Mouse (Mus musculus): ENCODE data around the gene Snrpf. TPM values are rescaled to one million over a fixed set of nuclear protein-coding genes. Genes with fewer than 3 reads are reported as not detected.

Snrpf gene
- polyA plus RNA-seq (2015; fragmentation: Nextera tagmentation; extraction: Ambion mirVana): 41.3 and 53.2 TPM in 2 replicates

- Histone ChIP-seq H3K4me1 (ENCODE audit: control insufficient read depth, low read depth, low read length) (peaks cover 19% of the 10 kb centered on the region), H3K27ac (ENCODE audit: low read length) (peak within 1 kb of the TSS; percentile 47; the same call in 1 of the 2 replicates), H3K9me3 (replicated peaks; ENCODE audit: control insufficient read depth, low read length) (no peaks in the 10 kb centered on the region), H3K9ac (ENCODE audit: low read depth, low read length) (peak within 1 kb of the TSS; percentile 79), H3K27me3 (ENCODE audit: control insufficient read depth, insufficient read depth, low read depth, low read length) (no peaks in the 10 kb centered on the region), H3K4me2 (ENCODE audit: low read depth, low read length) (peak within 1 kb of the TSS; percentile 93), H3K4me3 (ENCODE audit: low read depth, low read length) (peak within 1 kb of the TSS; percentile 87), H3K36me3 (ENCODE audit: control insufficient read depth, insufficient read depth) (peaks cover 6% of the 10 kb centered on the region)
- WGBS (ENCODE audit: insufficient replicate concordance): under 1% methylated on average over 63 of the region's 63 CpGs
- ATAC-seq (ENCODE audit: low read depth): peak; percentile 91
Observed at GRCm38 (mm10) chr10:93589281-93589848, at the start of gene Snrpf. Snrpf (minus strand) TSS chr10:93589706.

DNA sequence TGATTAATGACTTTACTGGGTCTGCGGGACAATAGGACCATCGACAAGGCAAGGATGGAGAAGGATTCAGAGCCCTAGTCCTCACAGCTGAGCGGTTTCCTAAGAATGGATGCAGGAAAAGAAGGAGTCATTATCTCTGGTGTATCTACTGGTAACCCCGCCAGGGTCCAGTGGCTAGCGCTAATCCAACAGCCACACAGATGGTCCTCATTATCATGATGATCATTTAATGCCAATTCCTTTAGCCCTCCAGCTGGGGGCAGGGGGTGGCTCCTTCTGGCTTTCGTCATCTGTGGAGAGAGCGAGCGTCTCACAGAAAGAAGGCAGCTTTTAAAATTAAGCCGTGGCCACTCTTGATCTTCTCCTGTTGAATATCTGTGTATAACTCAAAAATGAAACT lies 46.4 kb upstream of the Snrpf start:
- Histone ChIP-seq H3K4me2 (ENCODE audit: low read depth, low read length) (no peak overlapping the region), H3K9ac (ENCODE audit: low read depth, low read length) (no peak overlapping the region), H3K27me3 (ENCODE audit: control insufficient read depth, insufficient read depth, low read depth, low read length) (peaks cover 26% of the 10 kb centered on the region), H3K9me3 (replicated peaks; ENCODE audit: control insufficient read depth, low read length) (no peaks in the 10 kb centered on the region), H3K36me3 (ENCODE audit: control insufficient read depth, insufficient read depth) (no peaks in the 10 kb centered on the region), H3K4me1 (ENCODE audit: control insufficient read depth, low read depth, low read length) (peaks cover 2% of the 10 kb centered on the region; the same call in 1 of the 2 replicates), H3K4me3 (ENCODE audit: low read depth, low read length) (no peak overlapping the region), H3K27ac (ENCODE audit: low read length) (no peak overlapping the region)
- ATAC-seq (ENCODE audit: low read depth): no peak
- 60% methylated on average over 9 of the region's 9 CpGs for WGBS (ENCODE audit: insufficient replicate concordance)

DNA sequence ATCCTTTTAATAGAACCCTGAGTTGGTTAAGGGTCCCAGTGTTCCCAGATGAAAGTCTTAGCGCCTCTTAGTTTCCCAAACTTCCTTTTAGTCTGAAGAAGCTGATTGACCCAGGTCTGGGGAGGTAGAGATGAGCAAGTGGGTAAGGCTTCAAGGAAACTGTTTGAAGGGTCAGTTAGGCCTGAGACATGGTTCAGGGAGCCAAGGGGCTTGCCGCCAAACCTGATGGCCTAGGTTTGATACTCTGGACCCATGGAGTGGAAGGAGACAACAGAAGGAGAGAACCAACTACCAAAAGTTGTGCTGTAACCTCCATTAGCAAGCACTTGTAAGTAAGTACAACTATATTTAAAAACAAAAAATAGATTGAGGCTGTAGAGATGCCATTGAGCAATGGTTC lies 44.5 kb upstream of the Snrpf start:
- no peak overlapping the region for H3K9ac ChIP-seq (ENCODE audit: low read depth, low read length)
- no peak overlapping the region for H3K4me3 ChIP-seq (ENCODE audit: low read depth, low read length)
- peaks cover 6% of the 10 kb centered on the region for H3K27me3 ChIP-seq (ENCODE audit: control insufficient read depth, insufficient read depth, low read depth, low read length)
- H3K4me1 ChIP-seq (ENCODE audit: control insufficient read depth, low read depth, low read length): no peaks in the 10 kb centered on the region
- ATAC-seq (ENCODE audit: low read depth): no peak
- 83% methylated on average over 2 of the region's 2 CpGs for WGBS (ENCODE audit: insufficient replicate concordance)
- H3K27ac ChIP-seq (ENCODE audit: low read length): no peak overlapping the region
- no peak overlapping the region for H3K4me2 ChIP-seq (ENCODE audit: low read depth, low read length)
- no peaks in the 10 kb centered on the region for H3K9me3 ChIP-seq (replicated peaks; ENCODE audit: control insufficient read depth, low read length)
- no peaks in the 10 kb centered on the region for H3K36me3 ChIP-seq (ENCODE audit: control insufficient read depth, insufficient read depth)

- Histone ChIP-seq H3K4me1 (ENCODE audit: control insufficient read depth, low read depth, low read length) (no peaks in the 10 kb centered on the region), H3K27ac (ENCODE audit: low read length) (no peak overlapping the region), H3K36me3 (ENCODE audit: control insufficient read depth, insufficient read depth) (no peaks in the 10 kb centered on the region), H3K9me3 (replicated peaks; ENCODE audit: control insufficient read depth, low read length) (no peaks in the 10 kb centered on the region), H3K9ac (ENCODE audit: low read depth, low read length) (no peak overlapping the region), H3K27me3 (ENCODE audit: control insufficient read depth, insufficient read depth, low read depth, low read length) (peaks cover 2% of the 10 kb centered on the region), H3K4me3 (ENCODE audit: low read depth, low read length) (no peak overlapping the region), H3K4me2 (ENCODE audit: low read depth, low read length) (no peak overlapping the region)
- no peak for ATAC-seq (ENCODE audit: low read depth)
- 62% methylated on average over 5 of the region's 5 CpGs for WGBS (ENCODE audit: insufficient replicate concordance)
Observed at GRCm38 (mm10) chr10:93633563-93633962, 44.1 kb upstream of the Snrpf start.

DNA sequence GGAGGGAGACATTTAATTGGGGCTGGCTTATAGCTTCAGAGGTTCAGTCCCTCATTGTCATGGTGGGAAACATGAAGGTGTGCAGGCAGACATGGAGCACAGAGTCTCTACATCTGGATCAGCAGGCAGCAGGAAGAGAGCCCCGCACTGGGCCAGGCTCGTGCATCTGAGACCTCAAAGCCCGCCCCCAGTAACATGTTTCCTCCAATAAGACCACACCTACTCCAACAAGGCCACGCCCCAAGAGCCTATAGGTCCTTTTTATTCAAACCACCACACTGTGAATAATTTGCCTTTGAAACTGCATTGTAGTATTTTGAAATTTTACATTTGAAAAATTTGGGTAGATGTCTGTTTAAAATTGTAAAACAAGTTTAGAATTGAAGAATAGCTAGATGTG lies 42.6 kb upstream of the Snrpf start:
- H3K9ac ChIP-seq (ENCODE audit: low read depth, low read length): no peak overlapping the region
- no peaks in the 10 kb centered on the region for H3K9me3 ChIP-seq (replicated peaks; ENCODE audit: control insufficient read depth, low read length)
- no peak overlapping the region for H3K27ac ChIP-seq (ENCODE audit: low read length)
- H3K4me1 ChIP-seq (ENCODE audit: control insufficient read depth, low read depth, low read length): no peaks in the 10 kb centered on the region
- H3K36me3 ChIP-seq (ENCODE audit: control insufficient read depth, insufficient read depth): no peaks in the 10 kb centered on the region
- no peak overlapping the region for H3K4me2 ChIP-seq (ENCODE audit: low read depth, low read length)
- 57% methylated on average over 4 of the region's 4 CpGs for WGBS (ENCODE audit: insufficient replicate concordance)
- no peak overlapping the region for H3K4me3 ChIP-seq (ENCODE audit: low read depth, low read length)
- ATAC-seq (ENCODE audit: low read depth): no peak
- no peaks in the 10 kb centered on the region for H3K27me3 ChIP-seq (ENCODE audit: control insufficient read depth, insufficient read depth, low read depth, low read length)

DNA sequence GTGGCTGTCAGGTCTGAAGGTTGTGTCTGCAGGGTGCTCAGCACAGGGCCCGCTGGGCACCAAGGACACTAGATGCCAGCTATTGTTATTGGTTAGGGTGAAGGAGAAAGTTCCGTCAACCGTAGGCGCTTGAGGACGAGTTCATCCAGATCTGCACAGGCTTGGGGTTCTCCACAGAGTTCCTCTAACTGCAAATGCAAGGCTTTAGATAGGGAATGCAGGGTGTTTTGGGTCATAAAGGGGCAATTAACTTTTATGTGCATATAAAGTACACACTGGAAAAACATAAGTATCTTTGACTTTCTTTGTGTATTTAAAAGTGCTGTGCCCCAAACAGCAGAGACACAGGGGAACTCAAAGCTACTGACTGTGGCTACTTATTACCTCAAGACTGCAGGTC lies 40.8 kb upstream of the Snrpf start:
- H3K9me3 ChIP-seq (replicated peaks; ENCODE audit: control insufficient read depth, low read length): no peaks in the 10 kb centered on the region
- no peak overlapping the region for H3K9ac ChIP-seq (ENCODE audit: low read depth, low read length)
- no peak overlapping the region for H3K4me2 ChIP-seq (ENCODE audit: low read depth, low read length)
- no peak for ATAC-seq (ENCODE audit: low read depth)
- H3K36me3 ChIP-seq (ENCODE audit: control insufficient read depth, insufficient read depth): no peaks in the 10 kb centered on the region
- WGBS (ENCODE audit: insufficient replicate concordance): 86% methylated on average over 5 of the region's 5 CpGs
- no peaks in the 10 kb centered on the region for H3K4me1 ChIP-seq (ENCODE audit: control insufficient read depth, low read depth, low read length)
- no peak overlapping the region for H3K27ac ChIP-seq (ENCODE audit: low read length)
- no peak overlapping the region for H3K4me3 ChIP-seq (ENCODE audit: low read depth, low read length)
- no peaks in the 10 kb centered on the region for H3K27me3 ChIP-seq (ENCODE audit: control insufficient read depth, insufficient read depth, low read depth, low read length)

- Histone ChIP-seq H3K36me3 (ENCODE audit: control insufficient read depth, insufficient read depth) (no peaks in the 10 kb centered on the region), H3K9me3 (replicated peaks; ENCODE audit: control insufficient read depth, low read length) (no peaks in the 10 kb centered on the region), H3K9ac (ENCODE audit: low read depth, low read length) (no peak overlapping the region), H3K4me2 (ENCODE audit: low read depth, low read length) (no peak overlapping the region; the same call in 1 of the 2 replicates), H3K27me3 (ENCODE audit: control insufficient read depth, insufficient read depth, low read depth, low read length) (no peaks in the 10 kb centered on the region), H3K4me1 (ENCODE audit: control insufficient read depth, low read depth, low read length) (no peaks in the 10 kb centered on the region), H3K4me3 (ENCODE audit: low read depth, low read length) (no peak overlapping the region), H3K27ac (ENCODE audit: low read length) (0 out of 2 replicates have a peak overlapping the region, but pooled peaks have one; percentile 24)
- ATAC-seq (ENCODE audit: low read depth): no peak
- 62% methylated on average over 10 of the region's 10 CpGs for WGBS (ENCODE audit: insufficient replicate concordance)
Observed at GRCm38 (mm10) chr10:93624151-93624550, 34.6 kb upstream of the Snrpf start.

DNA sequence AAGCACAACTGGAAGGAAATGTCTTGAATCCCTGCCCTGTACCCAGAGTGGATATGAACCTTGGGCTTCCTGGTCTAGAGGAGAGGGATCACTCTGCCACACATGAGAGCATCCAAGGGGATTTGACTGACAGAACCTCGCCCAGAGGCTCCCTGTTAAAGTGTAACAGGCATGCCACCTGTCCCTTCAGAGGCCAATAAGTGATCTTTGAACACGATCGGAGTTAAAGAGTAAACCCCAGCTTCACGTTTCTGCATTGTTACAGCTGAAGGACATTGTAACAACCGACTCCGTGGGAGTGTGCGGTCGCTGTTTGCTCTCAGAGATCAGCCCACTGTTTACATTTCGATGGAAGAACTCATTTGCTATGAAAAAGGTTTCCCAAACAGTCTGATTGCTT lies 34.2 kb upstream of the Snrpf start:
- ATAC-seq (ENCODE audit: low read depth): peak; percentile 80
- Histone ChIP-seq H3K4me1 (ENCODE audit: control insufficient read depth, low read depth, low read length) (no peaks in the 10 kb centered on the region), H3K36me3 (ENCODE audit: control insufficient read depth, insufficient read depth) (no peaks in the 10 kb centered on the region), H3K4me2 (ENCODE audit: low read depth, low read length) (no peak overlapping the region), H3K9me3 (replicated peaks; ENCODE audit: control insufficient read depth, low read length) (no peaks in the 10 kb centered on the region), H3K4me3 (ENCODE audit: low read depth, low read length) (no peak overlapping the region), H3K9ac (ENCODE audit: low read depth, low read length) (no peak overlapping the region), H3K27ac (ENCODE audit: low read length) (no peak overlapping the region), H3K27me3 (ENCODE audit: control insufficient read depth, insufficient read depth, low read depth, low read length) (no peaks in the 10 kb centered on the region)
- 60% methylated on average over 9 of the region's 9 CpGs for WGBS (ENCODE audit: insufficient replicate concordance)

GRCm38 (mm10) chr10:93620438-93621179 lies 31.1 kb upstream of the Snrpf start:
- Histone ChIP-seq H3K4me2 (ENCODE audit: low read depth, low read length) (no peak overlapping the region), H3K4me3 (ENCODE audit: low read depth, low read length) (no peak overlapping the region)
- 43% methylated on average over 7 of the region's 7 CpGs for WGBS (ENCODE audit: insufficient replicate concordance)

More at GRCm38 (mm10) chr10:93620438-93621179, 31.1 kb upstream of the Snrpf start:
- no peak for ATAC-seq (ENCODE audit: low read depth)
- Histone ChIP-seq H3K36me3 (ENCODE audit: control insufficient read depth, insufficient read depth) (no peaks in the 10 kb centered on the region), H3K9ac (ENCODE audit: low read depth, low read length) (no peak overlapping the region), H3K27me3 (ENCODE audit: control insufficient read depth, insufficient read depth, low read depth, low read length) (no peaks in the 10 kb centered on the region), H3K9me3 (replicated peaks; ENCODE audit: control insufficient read depth, low read length) (no peaks in the 10 kb centered on the region), H3K27ac (ENCODE audit: low read length) (no peak overlapping the region), H3K4me1 (ENCODE audit: control insufficient read depth, low read depth, low read length) (no peaks in the 10 kb centered on the region)

Measured in liver, embryonic 16.5 days (tissue).